Mouse (Mus musculus) monocyte, adult 2 months (primary cell): Measurements from ENCODE around the gene Derl2.

Experiments
- DNase-seq, 2 experiments: peaks; one replicate each; pipeline ENCODE4 v3.0.0; 2022; ENCODE audit warnings: low spot score in 2 of 2, low read depth in 1 of 2

Derl2 gene

GRCm38 (mm10) chr11:70982557-70983228 lies 36.9 kb downstream of the Derl2 start, which contains the start of gene C1qbp:
C1qbp (minus strand) TSS chr11:70983026.
- peak; percentile 76 to 88 for DNase-seq

- DNase-seq: no peak
Observed at GRCm38 (mm10) chr11:70982030-70982429, 37.6 kb downstream of the Derl2 start.

GRCm38 (mm10) chr11:70980751-70981510 lies 38.7 kb downstream of the Derl2 start:
- DNase-seq: no peak

GRCm38 (mm10) chr11:70980232-70980631 lies 39.4 kb downstream of the Derl2 start:
- DNase-seq: no peak

GRCm38 (mm10) chr11:70977293-70977692 lies 42.3 kb downstream of the Derl2 start:
- DNase-seq: no peak

- DNase-seq: no peak
Observed at GRCm38 (mm10) chr11:70975193-70975592, 44.4 kb downstream of the Derl2 start.

- no peak for DNase-seq
Observed at GRCm38 (mm10) chr11:70973947-70974346, 45.7 kb downstream of the Derl2 start.

GRCm38 (mm10) chr11:70972586-70972985 lies 47.1 kb downstream of the Derl2 start:
- no peak for DNase-seq

- DNase-seq: no peak
Observed at GRCm38 (mm10) chr11:70970560-70971540, 48.8 kb downstream of the Derl2 start.

- peak; percentile 80 to 83 for DNase-seq
Observed at GRCm38 (mm10) chr11:70969821-70970559, 49.7 kb downstream of the Derl2 start, which contains the start of the genes Nup88 and Rpain. Nup88 (minus strand) TSS chr11:70969973. Rpain (plus strand) TSS chr11:70970213.

- DNase-seq: no peak
Observed at GRCm38 (mm10) chr11:70969271-70969794, 50.3 kb downstream of the Derl2 start.

- no peak for DNase-seq
Observed at GRCm38 (mm10) chr11:70964222-70964907, 55.3 kb downstream of the Derl2 start.

- DNase-seq: no peak
Observed at GRCm38 (mm10) chr11:70960786-70961554, 58.7 kb downstream of the Derl2 start.
